Mouse (Mus musculus) intestine, postnatal 0 days (tissue): ENCODE measurements around the gene Acvr1. TPM values are rescaled to one million over a fixed set of nuclear protein-coding genes. Genes with fewer than 3 reads are reported as not detected.

ENCODE experiments used
- ATAC-seq: fragments of 200-750 bp; cut with Nextera tagmentation; 2 replicates; pipeline ENCODE4 v1.8.0; 2017; ENCODE audit warnings: mild to moderate bottlenecking, moderate TSS enrichment, moderate library complexity
- H3K27ac ChIP-seq: fragments of 300-500 bp; sonication (generic); 2 replicates; pipeline ENCODE4 v1.5.1; 2014; ENCODE audit warnings: mild to moderate bottlenecking, low read depth, low read length, moderate library complexity
- H3K27me3 ChIP-seq: fragments of 300-500 bp; sonication (generic); replicated peaks from 2 replicates; pipeline ENCODE4 v1.6.1; 2014; ENCODE audit warnings: low read length, mixed read lengths; ENCODE audit not compliant: control insufficient read depth, insufficient read depth
- H3K36me3 ChIP-seq: fragments of 300-500 bp; sonication (generic); 2 replicates; pipeline ENCODE4 v1.6.1; 2014; ENCODE audit warnings: mild to moderate bottlenecking, moderate library complexity; ENCODE audit not compliant: control insufficient read depth, insufficient read depth
- H3K4me1 ChIP-seq: fragments of 300-500 bp; sonication (generic); replicated peaks from 2 replicates; pipeline ENCODE4 v1.6.1; 2014; ENCODE audit warnings: antibody characterized with exemption, low read length, mixed read lengths; ENCODE audit not compliant: control insufficient read depth, insufficient read depth
- H3K4me2 ChIP-seq: fragments of 300-500 bp; sonication (generic); replicated peaks from 2 replicates; pipeline ENCODE4 v1.6.1; 2014; ENCODE audit warnings: low read depth, mild to moderate bottlenecking, moderate library complexity
- H3K4me3 ChIP-seq: fragments of 300-500 bp; sonication (generic); 2 replicates; pipeline ENCODE4 v1.5.1; 2014; ENCODE audit warnings: low read depth, low read length
- H3K9ac ChIP-seq: fragments of 300-500 bp; sonication (generic); 2 replicates; pipeline ENCODE4 v1.6.1; 2014; ENCODE audit warnings: mild to moderate bottlenecking, low read depth, low read length
- H3K9me3 ChIP-seq: fragments of 300-500 bp; sonication (generic); 2 replicates; pipeline ENCODE4 v1.6.1; 2016; ENCODE audit warnings: mixed run types; ENCODE audit not compliant: control insufficient read depth
- CTCF ChIP-seq: sonication (generic); IDR thresholded peaks from 2 replicates; pipeline ENCODE4 v1.5.1; 2016; ENCODE audit warnings: low read depth, mild to moderate bottlenecking, control low read depth, antibody characterized with exemption, moderate library complexity
- WGBS: fragments of 180-500 bp; shearing (Covaris S2); extraction: QIAGEN DNeasy Blood & Tissue Kit; methylation state at CpG from one replicate; pipeline ENCODE4 v1.1.7; 2014; 5-methylcytosine and 5-hydroxymethylcytosine counted together
- polyA plus RNA-seq: library from polyadenylated mRNA; unstranded; fragments of >200 nt; fragmentation: Nextera tagmentation; extraction: Ambion mirVana; gene quantifications from 2 replicates; pipeline ENCODE4 v1.2.1, GENCODE M21; 2015

The Acvr1 gene
- 4.6 and 5.0 TPM in 2 replicates for polyA plus RNA-seq

- 0% methylated on average over 32 of the region's 80 CpGs for WGBS
- Histone ChIP-seq H3K4me3 (peak within 1 kb of the TSS; percentile 88), H3K36me3 (no peaks in the 10 kb centered on the region), H3K27me3 (no peaks in the 10 kb centered on the region), H3K4me1 (no peaks in the 10 kb centered on the region; the same call in 1 of the 2 replicates), H3K9me3 (no peaks in the 10 kb centered on the region), H3K4me2 (peak within 1 kb of the TSS; percentile 79), H3K9ac (peak within 1 kb of the TSS; percentile 85), H3K27ac (peak within 1 kb of the TSS; percentile 96)
- peak; percentile 52 for TF ChIP-seq CTCF
- peak; percentile 97 for ATAC-seq
These were observed at the start of gene Acvr1, which contains the start of gene Upp2 for GRCm38 (mm10) chr2:58567066-58567810. Gene Acvr1, minus strand, starts transcription at chr2:58567157. Gene Upp2, plus strand, starts transcription at chr2:58567298.

- no peaks in the 10 kb centered on the region for H3K4me1 ChIP-seq
- no peaks in the 10 kb centered on the region for H3K27me3 ChIP-seq
- no peak overlapping the region for H3K4me2 ChIP-seq
- H3K9me3 ChIP-seq: no peaks in the 10 kb centered on the region
- H3K9ac ChIP-seq: no peak overlapping the region
- ATAC-seq: no peak
- H3K36me3 ChIP-seq: no peaks in the 10 kb centered on the region
- TF ChIP-seq CTCF: no peak
- H3K27ac ChIP-seq: no peak overlapping the region
- no peak overlapping the region for H3K4me3 ChIP-seq
- WGBS: 85% methylated on average over 5 of the region's 5 CpGs
These were observed 48.8 kb upstream of the Acvr1 start for GRCm38 (mm10) chr2:58615766-58616165.

GRCm38 (mm10) chr2:58614851-58615250 is 47.9 kb upstream of the Acvr1 start:
- no peaks in the 10 kb centered on the region for H3K36me3 ChIP-seq
- no peak overlapping the region for H3K4me3 ChIP-seq
- no peaks in the 10 kb centered on the region for H3K9me3 ChIP-seq
- H3K9ac ChIP-seq: no peak overlapping the region
- ATAC-seq: no peak
- H3K4me1 ChIP-seq: no peaks in the 10 kb centered on the region
- H3K4me2 ChIP-seq: no peak overlapping the region
- no peak overlapping the region for H3K27ac ChIP-seq
- no peaks in the 10 kb centered on the region for H3K27me3 ChIP-seq
- WGBS: 93% methylated on average over 8 of the region's 8 CpGs
- TF ChIP-seq CTCF: peak; percentile 32; the same call in 1 of the 2 replicates

- Histone ChIP-seq H3K9me3 (no peaks in the 10 kb centered on the region), H3K4me2 (no peak overlapping the region), H3K27ac (no peak overlapping the region), H3K4me3 (no peak overlapping the region), H3K36me3 (no peaks in the 10 kb centered on the region), H3K4me1 (no peaks in the 10 kb centered on the region), H3K27me3 (no peaks in the 10 kb centered on the region), H3K9ac (no peak overlapping the region)
- WGBS: 81% methylated on average over 3 of the region's 3 CpGs
- no peak for TF ChIP-seq CTCF
- ATAC-seq: no peak
These were observed 46.8 kb upstream of the Acvr1 start for GRCm38 (mm10) chr2:58613720-58614119.

- no peaks in the 10 kb centered on the region for H3K9me3 ChIP-seq
- H3K27ac ChIP-seq: no peak overlapping the region
- no peaks in the 10 kb centered on the region for H3K36me3 ChIP-seq
- H3K4me1 ChIP-seq: no peaks in the 10 kb centered on the region
- H3K4me3 ChIP-seq: no peak overlapping the region
- no peak overlapping the region for H3K4me2 ChIP-seq
- H3K9ac ChIP-seq: no peak overlapping the region
- no peaks in the 10 kb centered on the region for H3K27me3 ChIP-seq
- TF ChIP-seq CTCF: no peak
- no peak for ATAC-seq
- WGBS: 92% methylated on average over 3 of the region's 3 CpGs
These were observed 37.8 kb upstream of the Acvr1 start for GRCm38 (mm10) chr2:58604791-58605190.

- no peak for ATAC-seq
- Histone ChIP-seq H3K9me3 (no peaks in the 10 kb centered on the region), H3K27ac (no peak overlapping the region), H3K4me2 (no peak overlapping the region), H3K9ac (no peak overlapping the region), H3K4me1 (no peaks in the 10 kb centered on the region), H3K27me3 (no peaks in the 10 kb centered on the region), H3K36me3 (no peaks in the 10 kb centered on the region), H3K4me3 (no peak overlapping the region)
- TF ChIP-seq CTCF: no peak
- WGBS: 78% methylated on average over 3 of the region's 3 CpGs
These were observed 36.4 kb upstream of the Acvr1 start for GRCm38 (mm10) chr2:58603379-58603778.
